Mouse (Mus musculus) kidney, postnatal 36 days (tissue): ENCODE results near the gene Polg.

ENCODE experiments used
- DNase-seq, 2 experiments: peaks; one replicate each; pipeline ENCODE4 v3.0.0; 2021 to 2022; ENCODE audit warnings: mixed read lengths in 2 of 2

The Polg gene

GRCm38 (mm10) chr7:79465461-79466044 is 609 bp downstream of the Polg start:
- peak; percentile 33 to 68 for DNase-seq

DNA sequence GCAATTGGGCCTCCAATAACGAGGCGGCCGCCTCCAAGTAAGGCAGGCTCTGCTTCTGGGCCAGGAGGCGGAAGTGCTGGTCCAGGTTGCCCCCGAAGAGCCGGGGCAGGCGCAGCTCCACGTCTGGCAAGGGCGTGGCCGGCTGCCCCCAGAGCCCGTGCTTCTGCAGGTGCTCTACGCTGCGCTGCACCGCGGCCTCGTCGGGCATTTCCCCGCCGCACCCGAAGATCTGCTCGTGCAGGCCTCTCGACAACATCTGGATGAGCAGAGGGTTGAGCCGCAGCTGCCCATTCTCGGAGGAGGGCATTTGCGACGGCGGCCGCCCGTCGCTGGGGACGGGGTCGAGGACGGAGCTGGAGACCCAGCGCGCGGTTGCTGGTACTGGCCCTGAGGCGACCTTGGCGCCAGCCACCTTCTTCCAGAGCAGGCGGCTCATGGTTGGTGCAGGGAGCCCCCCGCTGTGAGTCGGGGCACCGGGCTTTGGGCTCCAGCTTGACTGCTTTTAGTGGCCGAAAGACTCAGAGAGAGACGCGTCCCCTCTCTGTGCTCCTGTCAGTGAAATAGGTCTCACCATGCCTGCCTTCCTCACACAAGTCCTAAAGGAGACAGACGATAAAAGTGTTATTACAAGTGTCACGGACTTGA is 1.3 kb downstream of the Polg start:
- DNase-seq = peak in 1 of 2 experiments; percentile 22

DNA sequence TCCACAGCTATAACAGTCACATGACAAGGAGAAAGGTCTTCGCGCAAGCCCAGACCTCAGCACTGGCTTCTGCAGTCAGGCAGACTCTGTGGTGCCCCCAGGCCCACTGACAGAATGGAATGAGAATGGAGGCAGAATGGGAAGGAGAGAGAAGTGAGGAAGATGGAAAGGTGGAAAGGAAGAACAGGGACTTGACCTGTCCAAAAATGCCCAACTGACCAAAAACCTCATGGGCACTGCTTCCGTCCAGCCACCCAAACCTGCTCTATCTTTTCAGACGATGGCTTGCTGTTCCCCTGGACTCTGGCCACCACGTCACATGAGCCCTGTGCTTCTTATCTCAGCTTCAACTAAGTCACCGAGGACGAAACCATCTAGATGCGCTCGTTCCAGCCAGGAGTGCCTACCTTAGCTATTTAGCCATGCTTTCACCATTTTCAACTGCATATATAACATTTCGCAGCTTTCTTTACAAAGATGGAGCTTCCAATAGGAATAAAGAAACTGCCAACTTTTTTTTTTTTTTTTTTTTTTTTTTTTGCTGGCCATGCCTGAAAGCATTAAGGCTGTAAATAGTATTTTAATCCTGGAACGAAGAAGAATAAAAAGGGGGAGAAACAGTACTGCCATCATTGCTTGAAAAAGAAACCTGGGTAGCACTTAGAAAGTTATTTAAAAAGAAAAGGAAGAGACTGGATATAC is 2.6 kb downstream of the Polg start:
- no peak for DNase-seq

DNA sequence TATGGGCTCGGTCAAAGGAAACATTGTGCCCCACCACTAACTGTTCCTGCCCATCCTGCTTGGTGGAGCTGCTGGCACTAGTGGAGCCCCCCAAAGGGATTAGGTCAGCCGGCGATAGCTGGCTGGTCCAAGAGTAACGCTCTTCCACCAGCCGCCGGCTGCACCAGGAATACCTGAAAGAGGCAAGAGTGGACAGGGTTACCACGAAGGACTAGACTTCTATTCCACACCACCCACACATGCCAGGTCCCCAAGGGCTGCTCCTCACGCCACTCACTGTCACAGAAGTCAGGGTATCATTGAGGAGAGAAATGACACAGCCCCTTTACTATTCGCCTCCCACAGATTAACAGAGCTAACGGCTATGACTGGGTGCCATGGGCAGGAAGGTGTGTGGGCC is 4.4 kb downstream of the Polg start:
- DNase-seq = no peak

DNA sequence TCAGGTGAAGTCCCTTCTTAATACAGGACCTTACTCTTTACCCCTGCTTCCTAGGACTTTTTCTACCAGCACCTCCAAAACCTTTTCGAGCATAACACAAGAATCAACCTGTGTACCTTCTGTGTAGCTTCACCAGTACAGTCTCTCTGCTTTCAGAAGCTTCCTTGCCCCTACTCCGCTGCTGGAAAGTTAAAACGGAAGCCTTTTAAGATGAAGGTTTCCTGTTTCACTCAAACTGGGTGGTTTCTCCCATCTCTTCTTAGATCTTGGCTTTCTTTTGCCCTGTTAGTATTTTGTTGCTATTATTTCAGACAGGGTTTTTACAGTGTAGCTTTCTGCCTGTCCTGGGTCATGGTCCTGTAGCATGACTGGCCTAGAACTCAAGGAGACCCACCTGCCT is 18.7 kb downstream of the Polg start:
- no peak for DNase-seq

GRCm38 (mm10) chr7:79447048-79447447 is 19.1 kb downstream of the Polg start:
- DNase-seq = no peak

DNA sequence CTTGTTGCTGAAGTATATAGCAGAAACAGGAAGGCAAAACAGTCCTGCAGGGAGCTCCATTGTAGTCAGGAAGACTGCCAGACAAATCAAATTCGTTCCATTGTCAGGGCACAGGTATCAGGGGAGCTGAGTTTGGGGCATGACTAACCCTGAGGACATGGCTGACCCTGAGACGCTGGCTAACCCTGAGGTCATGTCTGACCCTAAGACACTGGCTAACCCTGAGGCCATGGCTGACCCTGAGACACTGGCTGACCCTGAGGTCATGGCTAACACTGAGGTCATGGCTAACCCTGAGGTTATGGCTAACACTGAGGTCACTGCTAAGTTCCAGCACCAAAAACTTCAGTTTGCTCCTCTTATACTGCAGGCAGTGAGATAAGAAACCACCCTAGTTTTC is 26.1 kb downstream of the Polg start:
- DNase-seq = no peak

DNA sequence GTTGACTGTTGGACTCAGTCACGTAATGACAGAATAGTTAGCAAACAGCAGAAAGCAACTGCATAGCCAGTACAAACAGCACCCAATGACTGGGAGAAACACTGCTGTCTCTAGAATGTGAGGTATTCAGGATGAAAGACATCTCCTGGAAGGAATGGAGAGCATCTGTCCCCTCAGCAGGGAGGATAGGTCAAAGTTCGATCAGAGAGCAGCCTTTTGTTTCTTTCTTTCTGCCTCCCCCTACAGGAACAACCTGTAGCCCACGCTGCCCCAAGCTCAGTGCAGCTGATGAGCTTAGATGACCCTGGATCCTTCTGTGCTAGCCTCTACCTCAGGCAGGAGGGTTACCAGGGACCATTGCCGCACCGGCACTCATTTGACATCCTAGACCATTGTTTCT is 37.9 kb downstream of the Polg start:
- no peak for DNase-seq

- no peak for DNase-seq
Observed at GRCm38 (mm10) chr7:79425804-79426203, 40.4 kb downstream of the Polg start.

GRCm38 (mm10) chr7:79422876-79423275 is 43.3 kb downstream of the Polg start:
- no peak for DNase-seq

- no peak for DNase-seq
Observed at GRCm38 (mm10) chr7:79419950-79420349, 46.2 kb downstream of the Polg start.

GRCm38 (mm10) chr7:79414449-79415375 is 51.5 kb downstream of the Polg start:
- DNase-seq = no peak

GRCm38 (mm10) chr7:79400296-79400695 is 65.9 kb downstream of the Polg start:
- no peak for DNase-seq

- DNase-seq = no peak
Observed at GRCm38 (mm10) chr7:79398971-79399370, 67.2 kb downstream of the Polg start.

GRCm38 (mm10) chr7:79398426-79398825 is 67.7 kb downstream of the Polg start:
- DNase-seq = no peak

- no peak for DNase-seq
Observed at GRCm38 (mm10) chr7:79397446-79397963, 68.7 kb downstream of the Polg start.
